ENCODE assay signal across 16 mouse cellular contexts in genomic region chr1:180757252-180757955, GRCm38 (mm10). TPM values are rescaled to one million over a fixed set of nuclear protein-coding genes. Genes with fewer than 3 reads are reported as not detected.
DNase-seq lines count a peak whose midpoint lies in the region; ATAC-seq and TF ChIP-seq lines count a peak whose summit lies in the region.
"Had no signal": no experiment of that assay in that cellular context is flagged by ENCODE, and none has a peak within 500 bp of the region (broad histone marks: within the 10 kb centered on the region; RNA-seq: fewer than 3 reads in every experiment).

No protein-coding gene starts in this region.

- no peak for TF ChIP-seq EP300 in MEL (IDR thresholded peaks at IDR 0.05; ENCODE audit: low read depth in 1 of 2, low read length in 2 of 2)

- no peaks in the 10 kb centered on the region; the same call in 1 of the 2 replicates for H3K27me3 ChIP-seq in kidney, embryonic 15.5 days
- no peaks in the 10 kb centered on the region for H3K27me3 ChIP-seq in MEL (ENCODE audit: control insufficient read depth in 1 of 2, insufficient read depth in 2 of 2, low read length in 2 of 2)
- H3K27me3 ChIP-seq in liver, embryonic 12.5 days (replicated peaks): peaks cover 9% of the 10 kb centered on the region
- no peaks in the 10 kb centered on the region for H3K27me3 ChIP-seq in stomach, embryonic 14.5 days (ENCODE audit: control insufficient read depth, insufficient read depth, low read length)
- no peaks in the 10 kb centered on the region for H3K27me3 ChIP-seq in forebrain, embryonic 13.5 days
- H3K27me3 ChIP-seq: embryonic facial prominence, embryonic 15.5 days; neural tube, embryonic 12.5 days had no signal

- intact Hi-C loops in left cerebral cortex, adult 2 months (cut with DNase I): no loop called here

- H3K9me3 ChIP-seq in kidney, embryonic 15.5 days (replicated peaks): no peaks in the 10 kb centered on the region
- no peaks in the 10 kb centered on the region for H3K9me3 ChIP-seq in MEL (replicated peaks; ENCODE audit: insufficient read depth, low read length)
- H3K9me3 ChIP-seq in liver, embryonic 12.5 days (replicated peaks): no peaks in the 10 kb centered on the region
- H3K9me3 ChIP-seq in stomach, embryonic 14.5 days (ENCODE audit: control insufficient read depth, low read depth, low read length): no peaks in the 10 kb centered on the region
- H3K9me3 ChIP-seq in forebrain, embryonic 13.5 days (replicated peaks): no peaks in the 10 kb centered on the region
- H3K9me3 ChIP-seq: embryonic facial prominence, embryonic 15.5 days; G1E; neural tube, embryonic 12.5 days had no signal

- no peaks in the 10 kb centered on the region for H3K79me2 ChIP-seq in MEL (ENCODE audit: control insufficient read depth, insufficient read depth, low read length, poor library complexity)

- peaks cover 26% of the 10 kb centered on the region for H3K36me3 ChIP-seq in kidney, embryonic 15.5 days
- peaks cover 0 to 2% of the 10 kb centered on the region in 2 experiments; a peak in 1 of 4 replicates for H3K36me3 ChIP-seq in MEL (ENCODE audit: control insufficient read depth in 1 of 2, insufficient read depth in 2 of 2, low read length in 2 of 2)
- peaks cover 24% of the 10 kb centered on the region for H3K36me3 ChIP-seq in liver, embryonic 12.5 days
- H3K36me3 ChIP-seq in stomach, embryonic 14.5 days (ENCODE audit: control insufficient read depth, insufficient read depth, low read length): peaks cover 20% of the 10 kb centered on the region
- peaks cover 24% of the 10 kb centered on the region for H3K36me3 ChIP-seq in forebrain, embryonic 13.5 days (ENCODE audit: poor library complexity, severe bottlenecking)

- DNase-seq in kidney, postnatal 14 days: no peak
- no peak for DNase-seq in MEL (ENCODE audit: low read depth, low spot score)
- DNase-seq in MN1 (ENCODE audit: low spot score): no peak
- no peak for DNase-seq in left cerebral cortex, adult 2 months (ENCODE audit: extremely low spot score in 1 of 2, low spot score in 2 of 2)
- DNase-seq: cerebellum, adult 9-10 months; heart, adult 2 months; right cerebral cortex, postnatal 4 days had no signal

- TF ChIP-seq RAD21 in MEL (IDR thresholded peaks at IDR 0.05; ENCODE audit: low read depth, low read length): no peak

- TF ChIP-seq POLR2A in MEL (IDR thresholded peaks at IDR 0.05; ENCODE audit: control insufficient read depth in 1 of 2, insufficient read depth in 1 of 2, low read depth in 1 of 2, low read length in 2 of 2, poor library complexity in 1 of 2): no peak

- H3K4me3 ChIP-seq in kidney, embryonic 15.5 days (replicated peaks): no peak overlapping the region
- H3K4me3 ChIP-seq in MEL (ENCODE audit: control insufficient read depth in 1 of 2, insufficient read depth in 1 of 2, low read depth in 2 of 2, low read length in 2 of 2): no peak overlapping the region
- no peak overlapping the region for H3K4me3 ChIP-seq in liver, embryonic 12.5 days
- no peak overlapping the region for H3K4me3 ChIP-seq in stomach, embryonic 14.5 days (ENCODE audit: low read depth, low read length)
- no peak overlapping the region for H3K4me3 ChIP-seq in forebrain, embryonic 13.5 days
- H3K4me3 ChIP-seq in left cerebral cortex, adult 2 months: no peak overlapping the region
- H3K4me3 ChIP-seq: embryonic facial prominence, embryonic 15.5 days; heart, adult 2 months; neural tube, embryonic 12.5 days had no signal

- H3K4me2 ChIP-seq in kidney, embryonic 15.5 days: no peak overlapping the region
- no peak overlapping the region for H3K4me2 ChIP-seq in liver, embryonic 12.5 days
- no peak overlapping the region for H3K4me2 ChIP-seq in stomach, embryonic 14.5 days (replicated peaks; ENCODE audit: low read depth, low read length)
- no peak overlapping the region for H3K4me2 ChIP-seq in forebrain, embryonic 13.5 days
- H3K4me2 ChIP-seq: embryonic facial prominence, embryonic 15.5 days; hindbrain, embryonic 14.5 days; neural tube, embryonic 12.5 days had no signal

- H3K9ac ChIP-seq in kidney, embryonic 15.5 days: no peak overlapping the region
- H3K9ac ChIP-seq in MEL (ENCODE audit: control insufficient read depth, low read depth, low read length, poor library complexity, severe bottlenecking): no peak overlapping the region
- no peak overlapping the region for H3K9ac ChIP-seq in liver, embryonic 12.5 days
- no peak overlapping the region for H3K9ac ChIP-seq in stomach, embryonic 14.5 days (replicated peaks; ENCODE audit: low read depth, low read length)
- H3K9ac ChIP-seq in forebrain, embryonic 13.5 days: no peak overlapping the region
- H3K9ac ChIP-seq: embryonic facial prominence, embryonic 15.5 days; hindbrain, embryonic 14.5 days; neural tube, embryonic 12.5 days had no signal

- TF ChIP-seq CTCF in MEL (IDR thresholded peaks at IDR 0.05 in 2 of 3, conservative IDR thresholded peaks at IDR 0.05 in 1 of 3; ENCODE audit: control insufficient read depth in 1 of 3, insufficient read depth in 1 of 3, low read depth in 2 of 3, low read length in 3 of 3, poor library complexity in 1 of 3, severe bottlenecking in 1 of 3): no peak
- TF ChIP-seq CTCF in left cerebral cortex, adult 2 months (IDR thresholded peaks at IDR 0.05): no peak

- peak; percentile 49; the same call in 1 of the 2 replicates for ATAC-seq in kidney, embryonic 15.5 days (replicated peaks; ENCODE audit: low FRiP score)
- 0 out of 2 replicates have a peak, but pooled peaks have one; percentile 35 for ATAC-seq in liver, embryonic 12.5 days
- peak; percentile 60; the same call in 1 of the 2 replicates for ATAC-seq in stomach, embryonic 14.5 days (ENCODE audit: insufficient number of reproducible peaks, insufficient read depth, low FRiP score, low read depth)
- no peak for ATAC-seq in forebrain, embryonic 13.5 days
- ATAC-seq: activated CD4-positive, CD25-positive, alpha-beta regulatory T cell, adult 4 months had no signal

- peak overlapping the region; percentile 45 for H3K27ac ChIP-seq in kidney, embryonic 15.5 days
- no peak overlapping the region for H3K27ac ChIP-seq in MEL (ENCODE audit: control insufficient read depth, low read depth, low read length)
- H3K27ac ChIP-seq in liver, embryonic 12.5 days: no peak overlapping the region
- no peak overlapping the region for H3K27ac ChIP-seq in stomach, embryonic 14.5 days (ENCODE audit: low read length)
- H3K27ac ChIP-seq in forebrain, embryonic 13.5 days: no peak overlapping the region
- H3K27ac ChIP-seq in left cerebral cortex, adult 2 months: no peak overlapping the region
- H3K27ac ChIP-seq: embryonic facial prominence, embryonic 15.5 days; heart, adult 2 months; hindbrain, embryonic 14.5 days; neural tube, embryonic 12.5 days had no signal

- WGBS in kidney, embryonic 15.5 days: 82% methylated on average over 3 of the region's 3 CpGs
- 69% methylated on average over 3 of the region's 3 CpGs for WGBS in liver, embryonic 12.5 days (ENCODE audit: insufficient replicate concordance)
- 86% methylated on average over 3 of the region's 3 CpGs for WGBS in stomach, embryonic 14.5 days
- 92% methylated on average over 3 of the region's 3 CpGs for WGBS in forebrain, embryonic 13.5 days

- no peaks in the 10 kb centered on the region; the same call in 1 of the 2 replicates for H3K4me1 ChIP-seq in kidney, embryonic 15.5 days
- no peaks in the 10 kb centered on the region for H3K4me1 ChIP-seq in MEL (ENCODE audit: control insufficient read depth in 1 of 2, insufficient read depth in 2 of 2, low read length in 2 of 2)
- 0 out of 2 replicates have a peak, but pooled peaks cover 10% of the 10 kb centered on the region for H3K4me1 ChIP-seq in liver, embryonic 12.5 days
- H3K4me1 ChIP-seq in stomach, embryonic 14.5 days (ENCODE audit: control insufficient read depth, insufficient read depth, low read length): no peaks in the 10 kb centered on the region
- no peaks in the 10 kb centered on the region for H3K4me1 ChIP-seq in forebrain, embryonic 13.5 days
- H3K4me1 ChIP-seq: embryonic facial prominence, embryonic 15.5 days; neural tube, embryonic 12.5 days had no signal

TF ChIP-seq in MEL, 35 proteins besides CTCF, POLR2A, EP300 and RAD21:
- peak; percentile 81 for TF ChIP-seq ZNF384 (IDR thresholded peaks at IDR 0.05; ENCODE audit: low read depth, low read length)
- TF ChIP-seq MYC (IDR thresholded peaks at IDR 0.05; ENCODE audit: low read depth, low read length): no peak
- TF ChIP-seq CHD1 (IDR thresholded peaks at IDR 0.05; ENCODE audit: low read depth, low read length): no peak
- no peak for TF ChIP-seq ZMIZ1 (IDR thresholded peaks at IDR 0.05; ENCODE audit: low read depth, low read length)
- TF ChIP-seq MAFK (IDR thresholded peaks at IDR 0.05; ENCODE audit: borderline replicate concordance, low read depth, low read length): no peak

RNA-seq across cellular contexts. Expression of gene Acbd3, which starts 31.6 kb away (rescaled TPM):
- 22.1 and 24.2 TPM in 2 replicates for polyA plus RNA-seq in kidney, embryonic 15.5 days (2015; fragmentation: Nextera tagmentation; extraction: Ambion mirVana)
- total RNA-seq in MEL (2012; rRNA removed): 17.4 and 17.8 TPM in 2 replicates
- 10 to 100 TPM in 1 of 2 experiments, not detected in 1; 23.2 TPM for polyA plus RNA-seq in MEL (2012; ENCODE audit: insufficient read depth in 1 of 2, insufficient read length in 2 of 2, low read depth in 1 of 2, low replicate concordance in 2 of 2, missing spikeins in 1 of 2)
- 13.9 and 15.6 TPM in 2 replicates for polyA plus RNA-seq in liver, embryonic 12.5 days (2016; fragmentation: Nextera tagmentation; extraction: Ambion mirVana)
- polyA plus RNA-seq in stomach, embryonic 14.5 days (2014; fragmentation: Nextera tagmentation; extraction: Ambion mirVana): 29.4 and 29.6 TPM in 2 replicates
- polyA plus RNA-seq in forebrain, embryonic 13.5 days (2015; fragmentation: Nextera tagmentation; extraction: Ambion mirVana): 19.0 and 19.3 TPM in 2 replicates
- 10 to 100 TPM; 35.0 to 35.3 TPM for total RNA-seq in left cerebral cortex, adult 2 months (2021)

RNA-seq across cellular contexts. Expression of gene H3f3a, which starts 56.3 kb away (rescaled TPM):
- 2,677 and 2,753 TPM in 2 replicates for polyA plus RNA-seq in kidney, embryonic 15.5 days (2015; fragmentation: Nextera tagmentation; extraction: Ambion mirVana)
- total RNA-seq in MEL (2012; rRNA removed): 573 and 574 TPM in 2 replicates
- 100 to 1,000 TPM; 265 to 903 TPM for polyA plus RNA-seq in MEL (2012; ENCODE audit: insufficient read depth in 1 of 2, insufficient read length in 2 of 2, low read depth in 1 of 2, low replicate concordance in 2 of 2, missing spikeins in 1 of 2)
- 1,997 and 2,057 TPM in 2 replicates for polyA plus RNA-seq in liver, embryonic 12.5 days (2016; fragmentation: Nextera tagmentation; extraction: Ambion mirVana)
- polyA plus RNA-seq in stomach, embryonic 14.5 days (2014; fragmentation: Nextera tagmentation; extraction: Ambion mirVana): 2,483 and 2,506 TPM in 2 replicates
- 4,035 and 4,414 TPM in 2 replicates for polyA plus RNA-seq in forebrain, embryonic 13.5 days (2015; fragmentation: Nextera tagmentation; extraction: Ambion mirVana)
- 100 to 1,000 TPM; 261 to 262 TPM for total RNA-seq in left cerebral cortex, adult 2 months (2021)
